Mouse (Mus musculus) hindbrain, embryonic 12.5 days (tissue): ENCODE measurements around the gene Rcor3. TPM values are rescaled to one million over a fixed set of nuclear protein-coding genes. Genes with fewer than 3 reads are reported as not detected.
A peak's percentile ranks its signal among the peaks of the same experiment; 100 is the strongest.

Experiments used
- ATAC-seq: fragments of 200-750 bp; cut with Nextera tagmentation; 2 replicates; pipeline ENCODE4 v1.8.0; 2017; ENCODE audit warnings: moderate TSS enrichment; ENCODE audit not compliant: low FRiP score
- H3K27ac ChIP-seq: fragments of 300-500 bp; sonication (generic); 2 replicates; pipeline ENCODE4 v1.5.1; 2016; ENCODE audit warnings: mild to moderate bottlenecking
- H3K27me3 ChIP-seq: fragments of 300-500 bp; sonication (generic); 2 replicates; pipeline ENCODE4 v1.6.1; 2016; ENCODE audit warnings: mild to moderate bottlenecking
- H3K36me3 ChIP-seq: fragments of 300-500 bp; sonication (generic); 2 replicates; pipeline ENCODE4 v1.6.1; 2016; ENCODE audit warnings: mild to moderate bottlenecking
- H3K4me1 ChIP-seq: fragments of 300-500 bp; sonication (generic); 2 replicates; pipeline ENCODE4 v1.6.1; 2016
- H3K4me2 ChIP-seq: fragments of 300-500 bp; sonication (generic); replicated peaks from 2 replicates; pipeline ENCODE4 v1.6.1; 2016; ENCODE audit warnings: mild to moderate bottlenecking
- H3K4me3 ChIP-seq: fragments of 300-500 bp; sonication (generic); 2 replicates; pipeline ENCODE4 v1.5.1; 2016; ENCODE audit warnings: mild to moderate bottlenecking
- H3K9ac ChIP-seq: fragments of 300-500 bp; sonication (generic); 2 replicates; pipeline ENCODE4 v1.6.1; 2016; ENCODE audit warnings: mild to moderate bottlenecking, moderate library complexity
- H3K9me3 ChIP-seq: fragments of 300-500 bp; sonication (generic); replicated peaks from 2 replicates; pipeline ENCODE4 v1.6.1; 2016; ENCODE audit warnings: mild to moderate bottlenecking
- WGBS: fragments of 180-500 bp; shearing (Covaris S2); methylation state at CpG from one replicate; pipeline ENCODE4 v1.1.7; 2016; 5-methylcytosine and 5-hydroxymethylcytosine counted together
- polyA plus RNA-seq: library from polyadenylated mRNA; unstranded; fragments of >200 nt; fragmentation: Nextera tagmentation; extraction: Ambion mirVana; gene quantifications from 2 replicates; pipeline ENCODE4 v1.2.1, GENCODE M21; 2016

The Rcor3 gene
- 28.3 and 32.6 TPM in 2 replicates for polyA plus RNA-seq

DNA sequence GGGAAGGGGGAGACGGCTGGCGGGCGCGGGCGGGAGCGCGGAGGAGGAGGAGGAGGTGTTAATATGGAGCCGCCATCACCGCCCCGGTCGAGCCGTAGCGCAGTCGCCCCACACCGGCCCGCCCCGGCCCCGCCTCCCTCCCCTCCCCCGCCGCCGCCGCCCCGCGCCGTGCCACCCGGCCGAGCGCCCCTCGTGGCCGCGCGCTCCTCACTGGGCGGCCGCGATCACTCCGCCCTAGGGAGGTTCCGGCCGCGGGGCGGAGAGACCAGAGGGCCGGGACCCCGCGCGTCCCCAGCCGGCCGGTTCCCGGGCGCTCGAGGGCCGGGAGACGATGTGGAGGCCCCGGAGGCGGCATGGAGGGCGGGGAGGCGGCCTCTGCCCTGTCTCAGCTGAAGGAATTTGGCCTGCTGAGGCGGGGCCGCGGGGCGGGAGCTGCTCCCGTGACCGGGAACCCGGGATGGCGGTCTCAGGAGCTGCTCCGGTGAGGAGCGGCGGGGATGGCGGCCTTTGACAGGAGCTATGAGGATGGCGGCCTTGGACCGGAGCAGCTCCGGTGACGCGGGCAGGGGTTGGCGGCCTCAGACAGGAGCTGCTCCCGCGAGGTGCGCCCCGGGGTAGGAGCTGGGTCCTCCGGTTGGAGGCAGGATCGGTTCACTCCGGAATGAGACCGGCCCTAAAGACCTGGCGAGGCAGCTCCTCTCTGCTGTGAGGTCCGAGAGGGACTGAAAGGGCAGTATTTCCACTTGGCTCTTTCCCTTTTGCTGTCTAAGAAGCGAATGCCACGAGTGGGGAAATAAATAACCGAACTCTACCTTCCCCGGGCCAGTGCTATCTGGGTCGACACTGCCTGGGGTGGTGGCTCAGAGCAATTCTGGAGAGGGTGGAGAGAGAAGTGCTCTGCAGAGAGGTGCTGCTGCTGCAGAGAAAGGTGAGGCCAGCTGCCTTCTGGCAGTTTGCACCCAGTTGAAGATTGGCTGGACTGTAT, at the start of gene Rcor3:
Rcor3 (minus strand) TSS at position 137 of the 985 bp plus-strand sequence.
- Histone ChIP-seq H3K27ac (peak within 1 kb of the TSS; percentile 99), H3K9me3 (no peaks in the 10 kb centered on the region), H3K9ac (peak within 1 kb of the TSS; percentile 94), H3K4me3 (peak within 1 kb of the TSS; percentile 72), H3K4me1 (peaks cover 13% of the 10 kb centered on the region), H3K27me3 (no peaks in the 10 kb centered on the region), H3K4me2 (peak within 1 kb of the TSS; percentile 92), H3K36me3 (peaks cover 4% of the 10 kb centered on the region; the same call in 1 of the 2 replicates)
- ATAC-seq = peak; percentile 84
- under 1% methylated on average over 62 of the region's 88 CpGs for WGBS

DNA sequence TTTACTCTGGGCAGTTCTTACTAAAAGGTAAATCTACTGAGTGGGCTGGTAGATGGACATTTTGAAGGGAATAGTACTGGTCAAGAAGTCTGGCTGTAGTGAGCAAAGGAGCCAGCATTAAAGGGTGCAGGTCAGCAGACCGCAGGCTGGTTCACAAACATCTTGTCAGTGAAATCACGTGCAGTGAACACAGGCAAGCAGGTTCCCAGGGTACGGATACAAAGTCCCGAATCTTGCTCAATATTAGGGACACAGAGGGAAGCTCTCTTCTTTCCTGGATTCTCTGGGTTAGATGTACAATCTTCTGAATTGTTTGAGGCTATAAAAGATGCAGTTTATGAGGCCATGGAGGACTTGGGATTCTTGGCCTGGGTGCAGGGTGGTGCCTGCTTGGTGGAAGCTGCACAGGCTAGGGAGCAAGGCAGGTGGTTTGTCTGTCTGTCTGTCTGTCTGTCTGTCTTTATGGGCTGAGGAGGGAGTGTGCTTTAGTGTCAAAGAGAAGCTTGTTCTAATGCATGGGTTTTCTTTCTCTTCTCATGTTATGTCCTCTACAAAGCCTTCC, 43.9 kb upstream of the Rcor3 start:
- no peak overlapping the region for H3K27ac ChIP-seq
- H3K4me2 ChIP-seq = no peak overlapping the region
- no peaks in the 10 kb centered on the region for H3K9me3 ChIP-seq
- no peaks in the 10 kb centered on the region for H3K4me1 ChIP-seq
- no peak for ATAC-seq
- no peak overlapping the region for H3K9ac ChIP-seq
- WGBS = 85% methylated on average over 4 of the region's 4 CpGs
- no peak overlapping the region for H3K4me3 ChIP-seq
- H3K27me3 ChIP-seq = no peaks in the 10 kb centered on the region
- no peaks in the 10 kb centered on the region for H3K36me3 ChIP-seq

DNA sequence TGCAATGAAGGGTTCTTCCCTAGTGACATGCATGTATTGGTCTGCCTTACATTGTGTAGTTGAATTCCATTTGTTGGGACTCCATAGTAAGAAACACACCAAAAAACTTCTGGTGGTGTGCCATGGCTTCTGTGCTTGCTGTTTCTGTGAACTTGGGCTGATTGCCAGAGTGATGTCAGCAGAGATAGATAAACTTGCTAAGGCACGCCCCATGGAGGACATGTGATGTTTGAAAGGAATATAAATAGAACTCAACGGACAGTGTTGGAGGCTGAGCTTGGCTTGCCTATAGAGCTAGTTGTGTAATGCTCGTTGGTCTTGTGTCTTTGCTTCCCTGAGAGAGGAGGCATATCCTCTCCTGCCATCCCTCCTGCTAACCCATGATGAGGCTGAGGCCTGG, 42.0 kb upstream of the Rcor3 start:
- WGBS = 88% methylated on average over 3 of the region's 3 CpGs
- no peak overlapping the region for H3K9ac ChIP-seq
- no peaks in the 10 kb centered on the region for H3K36me3 ChIP-seq
- no peak for ATAC-seq
- no peak overlapping the region for H3K4me2 ChIP-seq
- no peaks in the 10 kb centered on the region for H3K27me3 ChIP-seq
- H3K4me3 ChIP-seq = no peak overlapping the region
- no peak overlapping the region for H3K27ac ChIP-seq
- no peaks in the 10 kb centered on the region for H3K9me3 ChIP-seq
- no peaks in the 10 kb centered on the region for H3K4me1 ChIP-seq

DNA sequence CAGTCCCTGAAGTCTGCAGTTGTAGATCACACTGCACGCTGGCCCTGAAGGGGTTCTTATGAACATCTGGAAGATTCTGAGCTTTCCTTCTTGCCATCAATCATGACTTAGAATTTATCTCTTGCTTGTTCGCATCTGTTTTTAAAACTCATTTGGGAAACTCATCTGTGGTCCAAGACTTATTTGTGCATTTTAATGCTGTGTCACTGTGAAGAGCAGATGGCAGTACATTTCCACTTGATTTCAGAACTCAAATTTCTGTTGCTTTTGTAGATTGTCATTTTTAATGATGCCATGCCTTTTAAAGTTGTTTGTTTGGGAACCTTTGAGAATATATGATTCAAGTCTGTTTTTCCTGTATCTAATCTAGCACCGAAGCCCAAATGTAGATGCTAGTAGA, 33.6 kb upstream of the Rcor3 start:
- no peak overlapping the region for H3K9ac ChIP-seq
- WGBS = 91% methylated on average over 3 of the region's 3 CpGs
- no peak overlapping the region for H3K4me3 ChIP-seq
- no peak for ATAC-seq
- no peaks in the 10 kb centered on the region for H3K4me1 ChIP-seq
- no peaks in the 10 kb centered on the region for H3K9me3 ChIP-seq
- no peaks in the 10 kb centered on the region for H3K36me3 ChIP-seq
- no peak overlapping the region for H3K4me2 ChIP-seq
- H3K27ac ChIP-seq = no peak overlapping the region
- H3K27me3 ChIP-seq = no peaks in the 10 kb centered on the region

DNA sequence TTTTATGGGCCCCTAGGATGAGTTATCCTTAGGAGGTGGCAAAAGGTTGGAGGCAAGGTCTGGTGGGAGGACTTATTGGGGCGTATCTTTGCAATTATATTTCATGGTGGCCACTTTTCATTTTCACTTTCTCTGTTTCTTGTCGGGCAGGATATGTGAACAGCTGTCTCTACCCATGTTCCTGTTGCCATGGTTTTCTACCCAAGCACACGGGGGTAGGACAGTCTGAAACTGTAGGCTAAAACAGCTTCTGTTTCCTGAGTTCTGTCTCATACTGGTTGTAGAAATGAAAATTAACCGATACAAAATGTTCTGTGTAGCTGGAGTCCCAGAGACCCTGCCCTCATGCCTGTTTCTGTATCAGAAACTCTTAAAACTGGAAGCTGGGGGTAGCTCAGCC, 13.3 kb upstream of the Rcor3 start:
- Histone ChIP-seq H3K9ac (no peak overlapping the region), H3K9me3 (no peaks in the 10 kb centered on the region), H3K4me1 (no peaks in the 10 kb centered on the region), H3K36me3 (no peaks in the 10 kb centered on the region), H3K27me3 (no peaks in the 10 kb centered on the region), H3K27ac (no peak overlapping the region), H3K4me3 (no peak overlapping the region), H3K4me2 (no peak overlapping the region)
- WGBS = 94% methylated on average over 4 of the region's 4 CpGs
- ATAC-seq = no peak

DNA sequence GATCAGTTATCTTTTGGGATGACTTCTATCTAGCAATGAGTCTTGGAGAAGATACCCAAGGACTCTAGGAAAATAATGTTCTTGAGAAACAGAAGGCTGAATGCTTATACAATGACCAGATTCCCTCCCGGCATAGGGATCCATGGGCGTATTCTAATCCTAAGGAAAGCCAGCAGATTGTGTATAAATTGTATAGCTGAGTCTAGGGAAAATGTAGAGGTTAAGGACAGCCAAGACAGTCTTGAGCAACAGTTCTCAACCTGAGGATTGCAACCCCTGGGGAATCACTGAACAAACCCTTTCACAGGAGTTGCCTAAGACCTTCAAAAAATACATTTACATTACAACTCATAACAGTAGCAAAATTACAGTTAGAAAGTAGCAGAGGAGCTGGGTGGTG, 2.5 kb upstream of the Rcor3 start:
- H3K36me3 ChIP-seq = no peaks in the 10 kb centered on the region
- no peak overlapping the region for H3K4me3 ChIP-seq
- WGBS = 98% methylated on average over 2 of the region's 2 CpGs
- H3K4me2 ChIP-seq = no peak overlapping the region
- no peak for ATAC-seq
- no peak overlapping the region for H3K27ac ChIP-seq
- H3K27me3 ChIP-seq = no peaks in the 10 kb centered on the region
- no peak overlapping the region for H3K9ac ChIP-seq
- H3K9me3 ChIP-seq = no peaks in the 10 kb centered on the region
- peaks cover 13% of the 10 kb centered on the region for H3K4me1 ChIP-seq

DNA sequence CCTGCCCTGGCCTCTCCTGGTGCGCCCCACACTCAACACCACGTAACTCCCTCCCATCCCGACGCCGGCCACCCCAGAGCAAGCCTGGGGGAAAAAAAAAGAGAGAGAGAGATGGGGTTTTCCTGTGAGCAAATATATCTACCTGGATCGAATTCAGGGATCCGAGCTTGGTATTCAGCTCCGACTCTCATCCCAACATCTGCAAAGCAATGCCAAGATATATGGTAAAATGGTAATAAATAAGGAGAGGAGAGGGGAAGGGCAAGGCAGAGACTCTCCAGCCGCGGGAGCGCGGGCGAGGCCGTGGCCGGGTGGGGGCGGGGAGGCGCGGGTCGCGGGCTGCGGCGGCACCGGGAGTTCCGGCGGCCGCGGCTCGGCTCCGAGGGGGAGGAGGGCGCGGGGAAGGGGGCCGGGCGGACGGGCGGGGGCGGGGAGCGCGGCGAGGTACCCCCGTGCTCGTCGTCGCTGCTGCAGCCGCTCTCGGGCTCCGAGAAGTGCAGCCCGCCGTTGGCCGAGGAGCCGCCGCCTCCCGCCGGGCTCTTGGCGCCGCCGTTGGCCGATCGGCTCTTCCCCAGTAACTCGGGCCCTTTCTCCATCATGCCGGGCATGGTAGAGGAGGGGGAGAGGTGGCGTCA, 454 bp downstream of the Rcor3 start:
- ATAC-seq = no peak; the same call in none of the 2 replicates

DNA sequence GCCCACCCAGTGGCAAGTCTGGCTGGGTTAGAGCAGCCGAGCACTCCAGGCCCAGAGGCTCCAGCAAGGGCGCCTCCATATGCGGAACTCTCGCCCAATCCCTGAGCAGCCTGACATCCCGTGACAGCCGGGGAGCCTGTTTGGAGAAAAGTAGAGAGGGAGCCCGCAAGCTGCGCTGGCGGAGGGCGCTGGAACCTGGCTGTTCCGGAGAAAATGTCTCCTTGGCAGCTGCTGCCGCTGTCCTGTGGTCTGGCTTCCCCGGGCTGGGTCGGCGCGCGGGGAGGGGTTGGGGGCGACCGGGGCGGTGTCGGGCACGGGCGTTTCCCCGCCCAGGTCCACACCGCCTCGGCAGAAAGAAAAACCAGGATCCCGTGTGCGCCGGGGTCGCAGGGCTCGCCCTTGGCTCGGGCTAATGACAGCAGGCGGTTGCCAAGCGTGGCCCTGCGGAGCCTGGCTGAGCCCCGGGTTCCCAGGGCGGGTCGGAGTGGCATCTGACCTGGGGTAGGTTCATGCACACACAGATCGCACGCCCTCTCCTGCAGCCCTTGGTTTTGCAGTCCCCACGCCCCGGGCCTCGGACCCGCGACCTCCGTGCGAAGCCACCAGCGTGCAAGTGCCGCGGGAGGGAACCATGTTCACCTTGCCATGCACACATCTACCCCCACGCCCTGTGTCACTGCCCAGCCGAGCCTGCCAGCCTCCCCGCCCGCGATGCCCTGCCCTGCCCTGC, 1.1 kb downstream of the Rcor3 start:
- peak; percentile 85 for ATAC-seq
- under 1% methylated on average over 52 of the region's 55 CpGs for WGBS
- peaks cover 4% of the 10 kb centered on the region; the same call in 1 of the 2 replicates for H3K36me3 ChIP-seq
- peak overlapping the region; percentile 72 for H3K4me3 ChIP-seq
- H3K9ac ChIP-seq = peak overlapping the region; percentile 94
- H3K27ac ChIP-seq = peak overlapping the region; percentile 99
- peaks cover 13% of the 10 kb centered on the region for H3K4me1 ChIP-seq
- H3K27me3 ChIP-seq = no peaks in the 10 kb centered on the region
- no peaks in the 10 kb centered on the region for H3K9me3 ChIP-seq
- H3K4me2 ChIP-seq = peak overlapping the region; percentile 92

More for the DNA sequence above, 454 bp downstream of the Rcor3 start:
- H3K4me3 ChIP-seq = peak overlapping the region; percentile 72
- no peaks in the 10 kb centered on the region for H3K9me3 ChIP-seq
- peak overlapping the region; percentile 99 for H3K27ac ChIP-seq
- peaks cover 13% of the 10 kb centered on the region for H3K4me1 ChIP-seq
- H3K4me2 ChIP-seq = peak overlapping the region; percentile 92
- WGBS = under 1% methylated on average over 35 of the region's 61 CpGs
- H3K27me3 ChIP-seq = no peaks in the 10 kb centered on the region
- H3K36me3 ChIP-seq = peaks cover 4% of the 10 kb centered on the region; the same call in 1 of the 2 replicates
- H3K9ac ChIP-seq = peak overlapping the region; percentile 94

DNA sequence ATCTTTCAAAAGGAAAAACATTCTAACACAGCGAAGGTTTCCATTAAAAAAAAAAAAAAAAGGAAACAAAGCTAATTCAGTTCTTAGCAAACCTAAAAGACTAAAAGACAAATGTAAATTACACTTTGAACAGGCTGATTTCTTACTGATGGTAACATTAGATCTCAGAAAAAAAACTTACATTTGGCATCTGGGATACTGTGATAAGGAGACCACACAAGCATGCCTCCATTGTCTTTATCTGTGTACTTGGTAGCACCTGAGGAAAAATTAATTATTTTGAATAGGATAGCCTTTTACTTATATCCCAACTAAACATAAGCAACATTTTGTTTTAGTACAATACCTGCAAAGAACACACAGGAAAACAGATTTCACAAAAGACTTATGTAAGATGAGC, 7.7 kb downstream of the Rcor3 start:
- H3K4me3 ChIP-seq = no peak overlapping the region
- H3K27me3 ChIP-seq = no peaks in the 10 kb centered on the region
- H3K27ac ChIP-seq = no peak overlapping the region
- H3K4me1 ChIP-seq = no peaks in the 10 kb centered on the region
- peaks cover 17% of the 10 kb centered on the region for H3K36me3 ChIP-seq
- H3K4me2 ChIP-seq = no peak overlapping the region
- no peak for ATAC-seq
- 95% methylated on average over 1 of the region's 1 CpGs for WGBS
- no peaks in the 10 kb centered on the region for H3K9me3 ChIP-seq
- H3K9ac ChIP-seq = no peak overlapping the region

DNA sequence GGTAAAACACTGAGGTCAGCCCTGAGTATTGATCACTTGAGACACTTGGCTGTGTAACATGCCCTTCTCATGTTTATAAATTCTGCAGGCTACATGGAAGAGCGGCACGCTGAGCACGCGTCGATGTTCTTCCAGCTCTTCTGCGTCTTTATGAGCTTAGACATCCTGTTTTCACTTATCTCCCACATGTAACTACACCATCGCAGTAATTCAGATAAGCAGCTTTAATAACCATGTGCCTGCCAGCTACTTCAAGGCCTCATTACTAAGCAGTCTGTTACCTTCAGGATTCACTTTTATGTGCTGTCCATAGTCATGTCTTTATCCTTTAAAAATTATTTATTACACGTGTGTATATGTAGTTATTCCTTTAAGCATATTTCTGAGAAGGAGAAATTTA, 9.5 kb downstream of the Rcor3 start:
- Histone ChIP-seq H3K4me2 (no peak overlapping the region), H3K27me3 (no peaks in the 10 kb centered on the region), H3K4me1 (no peaks in the 10 kb centered on the region), H3K9ac (no peak overlapping the region), H3K27ac (no peak overlapping the region), H3K4me3 (no peak overlapping the region), H3K36me3 (peaks cover 24% of the 10 kb centered on the region), H3K9me3 (no peaks in the 10 kb centered on the region)
- WGBS = 94% methylated on average over 8 of the region's 8 CpGs
- ATAC-seq = no peak

DNA sequence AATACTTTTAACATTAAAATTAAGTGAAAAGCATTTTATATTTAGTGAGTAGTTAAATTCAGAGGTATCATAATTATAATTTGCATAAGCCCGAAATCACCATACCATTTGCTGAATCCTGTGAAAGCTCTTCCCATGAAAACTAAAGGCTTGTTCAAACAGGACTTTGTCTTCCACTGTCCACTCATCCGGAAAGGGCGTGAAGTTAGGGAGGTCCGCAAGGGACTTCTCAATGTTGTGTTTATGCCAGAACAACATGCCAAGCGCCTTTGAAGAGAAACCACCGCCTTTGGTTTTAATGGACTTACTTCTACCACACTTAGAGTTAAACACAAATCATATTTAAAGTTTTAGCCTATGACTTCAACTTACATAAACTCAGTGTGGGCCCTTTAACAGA, 12.1 kb downstream of the Rcor3 start:
- H3K4me1 ChIP-seq = no peaks in the 10 kb centered on the region
- H3K4me2 ChIP-seq = no peak overlapping the region
- H3K36me3 ChIP-seq = peaks cover 43% of the 10 kb centered on the region
- no peak overlapping the region for H3K9ac ChIP-seq
- WGBS = 89% methylated on average over 6 of the region's 6 CpGs
- H3K4me3 ChIP-seq = no peak overlapping the region
- no peak overlapping the region for H3K27ac ChIP-seq
- ATAC-seq = no peak
- H3K27me3 ChIP-seq = no peaks in the 10 kb centered on the region
- no peaks in the 10 kb centered on the region for H3K9me3 ChIP-seq

DNA sequence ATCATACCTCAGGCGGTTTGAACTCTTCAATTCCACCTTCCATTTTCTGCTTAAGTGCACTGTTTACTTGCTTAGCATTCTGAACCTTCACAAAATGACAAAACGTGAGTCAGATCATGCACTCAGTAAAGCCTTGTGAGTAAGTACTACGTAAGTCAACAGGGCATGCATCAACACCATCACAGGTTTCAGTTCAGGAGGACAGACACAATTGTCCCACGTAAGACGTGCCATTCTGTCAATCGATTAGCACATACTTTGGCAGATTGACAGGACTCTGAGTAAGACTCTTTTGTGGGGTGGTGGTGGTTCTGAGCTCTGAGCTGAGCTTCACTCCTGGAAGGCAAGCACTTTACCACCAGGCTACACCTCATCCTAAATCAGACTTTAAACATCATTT, 21.6 kb downstream of the Rcor3 start:
- Histone ChIP-seq H3K4me2 (no peak overlapping the region), H3K4me1 (no peaks in the 10 kb centered on the region), H3K9me3 (no peaks in the 10 kb centered on the region), H3K36me3 (peaks cover 78% of the 10 kb centered on the region), H3K27me3 (no peaks in the 10 kb centered on the region), H3K4me3 (no peak overlapping the region), H3K9ac (no peak overlapping the region), H3K27ac (no peak overlapping the region)
- no peak for ATAC-seq
- 90% methylated on average over 6 of the region's 6 CpGs for WGBS
